Mouse (Mus musculus) cerebellum, adult 2 months (tissue): ENCODE measurements at regions not wholly inside any gene's neighbourhood (a gene's known extent, or its start where the extent isn't known, plus 50 kb on each side); places are given as distances from the start of the nearest gene placed in this dataset.

ENCODE experiments used
- CTCF ChIP-seq: fragments of 200-500 bp; IDR thresholded peaks from 2 replicates; pipeline ENCODE4 v1.5.1; 2011; ENCODE audit warnings: low read depth, mild to moderate bottlenecking, control low read depth, low read length, moderate library complexity, borderline replicate concordance; ENCODE audit not compliant: insufficient read depth
- POLR2A ChIP-seq: fragments of 200-500 bp; IDR thresholded peaks from 2 replicates; pipeline ENCODE4 v1.6.1; 2011; ENCODE audit warnings: low read length, control low read depth, borderline replicate concordance; ENCODE audit not compliant: insufficient read depth

DNA sequence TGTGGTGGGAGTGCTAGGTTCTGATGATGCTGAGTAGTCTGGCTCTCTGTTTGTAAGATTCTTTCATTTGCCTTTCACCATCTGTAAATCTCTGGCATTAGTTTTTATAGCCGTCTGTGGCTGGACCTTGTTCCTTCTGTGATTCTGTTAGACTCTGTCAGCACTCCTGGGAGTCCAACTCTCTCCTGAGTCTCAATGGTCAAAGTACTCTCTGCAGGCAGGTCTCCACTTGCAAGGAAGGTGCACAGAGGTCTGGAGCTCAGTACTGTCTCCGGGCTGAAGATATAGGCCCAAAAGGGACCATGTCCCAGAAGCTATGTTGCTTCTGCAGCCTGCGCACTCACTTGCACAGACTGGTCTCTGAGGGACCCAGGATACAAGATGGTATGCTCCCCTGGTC lies 356.3 kb upstream of the Ercc4 start:
- TF ChIP-seq CTCF, result no peak
- no peak for TF ChIP-seq POLR2A
